Mouse (Mus musculus) midbrain, embryonic 11.5 days (tissue): ENCODE measurements at regions not wholly inside any gene's neighbourhood (a gene's known extent, or its start where the extent isn't known, plus 50 kb on each side); places are given as distances from the start of the nearest gene placed in this dataset.

Experiments used
- ATAC-seq: fragments of 200-750 bp; cut with Nextera tagmentation; 2 replicates; pipeline ENCODE4 v1.8.0; 2017; ENCODE audit warnings: moderate TSS enrichment, moderate library complexity; ENCODE audit not compliant: low FRiP score
- DNase-seq: peaks from one replicate; pipeline ENCODE4 v3.0.0; 2015; ENCODE audit warnings: low spot score; ENCODE audit errors: missing footprints
- H3K27ac ChIP-seq: fragments of 300-500 bp; sonication (generic); 2 replicates; pipeline ENCODE4 v1.5.1; 2014; ENCODE audit warnings: low read depth, low read length
- H3K27me3 ChIP-seq: fragments of 300-500 bp; sonication (generic); 2 replicates; pipeline ENCODE4 v1.6.1; 2014; ENCODE audit warnings: mild to moderate bottlenecking, low read length, moderate library complexity, mixed read lengths; ENCODE audit not compliant: control insufficient read depth, insufficient read depth
- H3K36me3 ChIP-seq: fragments of 300-500 bp; sonication (generic); 2 replicates; pipeline ENCODE4 v1.6.1; 2014; ENCODE audit warnings: mild to moderate bottlenecking, low read length, moderate library complexity, mixed read lengths; ENCODE audit not compliant: control insufficient read depth, insufficient read depth
- H3K4me1 ChIP-seq: fragments of 300-500 bp; sonication (generic); 2 replicates; pipeline ENCODE4 v1.6.1; 2014; ENCODE audit warnings: low read length; ENCODE audit not compliant: control insufficient read depth, insufficient read depth
- H3K4me2 ChIP-seq: fragments of 300-500 bp; sonication (generic); 2 replicates; pipeline ENCODE4 v1.6.1; 2014; ENCODE audit warnings: mild to moderate bottlenecking, moderate library complexity
- H3K4me3 ChIP-seq: fragments of 300-500 bp; sonication (generic); 2 replicates; pipeline ENCODE4 v1.5.1; 2014; ENCODE audit warnings: low read depth, low read length
- H3K9ac ChIP-seq: fragments of 300-500 bp; sonication (generic); 2 replicates; pipeline ENCODE4 v1.6.1; 2014; ENCODE audit warnings: low read length
- H3K9me3 ChIP-seq: fragments of 300-500 bp; sonication (generic); 2 replicates; pipeline ENCODE4 v1.6.1; 2016; ENCODE audit warnings: low read length; ENCODE audit not compliant: control insufficient read depth
- WGBS: fragments of 180-500 bp; shearing (Covaris S2); extraction: QIAGEN DNeasy Blood & Tissue Kit; methylation state at CpG from one replicate; pipeline ENCODE4 v1.1.7; 2014; 5-methylcytosine and 5-hydroxymethylcytosine counted together

DNA sequence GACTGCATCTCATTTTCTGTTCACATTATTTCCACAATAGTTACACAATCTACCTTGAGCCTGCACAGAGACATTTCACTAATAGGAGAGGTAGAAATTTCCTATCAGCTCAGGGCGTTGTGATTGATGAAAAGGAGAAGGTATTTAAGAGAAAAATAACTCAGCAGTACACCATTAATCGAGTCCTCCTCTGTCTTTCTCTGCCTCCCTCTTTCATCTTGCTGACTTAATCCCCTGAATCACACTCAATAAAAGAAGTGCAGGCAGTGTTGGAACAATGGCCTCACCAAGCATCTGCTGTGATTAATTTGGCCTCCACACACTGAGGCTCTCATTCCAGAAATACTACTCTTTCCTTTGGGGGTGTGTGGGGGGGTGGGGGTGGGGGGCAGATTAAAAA, 133.9 kb upstream of the Eci2 start:
- H3K9me3 ChIP-seq, result no peaks in the 10 kb centered on the region
- DNase-seq (peak; percentile 87), ATAC-seq (peak; percentile 67; the same call in 1 of the 2 replicates)
- no peaks in the 10 kb centered on the region for H3K36me3 ChIP-seq
- H3K27me3 ChIP-seq, result no peaks in the 10 kb centered on the region
- H3K27ac ChIP-seq, result peak overlapping the region; percentile 20; the same call in 1 of the 2 replicates
- no peak overlapping the region for H3K4me2 ChIP-seq
- H3K9ac ChIP-seq, result no peak overlapping the region
- peaks cover 5% of the 10 kb centered on the region; the same call in 1 of the 2 replicates for H3K4me1 ChIP-seq
- WGBS, result 0% methylated on average over 2 of the region's 2 CpGs
- H3K4me3 ChIP-seq, result no peak overlapping the region

DNA sequence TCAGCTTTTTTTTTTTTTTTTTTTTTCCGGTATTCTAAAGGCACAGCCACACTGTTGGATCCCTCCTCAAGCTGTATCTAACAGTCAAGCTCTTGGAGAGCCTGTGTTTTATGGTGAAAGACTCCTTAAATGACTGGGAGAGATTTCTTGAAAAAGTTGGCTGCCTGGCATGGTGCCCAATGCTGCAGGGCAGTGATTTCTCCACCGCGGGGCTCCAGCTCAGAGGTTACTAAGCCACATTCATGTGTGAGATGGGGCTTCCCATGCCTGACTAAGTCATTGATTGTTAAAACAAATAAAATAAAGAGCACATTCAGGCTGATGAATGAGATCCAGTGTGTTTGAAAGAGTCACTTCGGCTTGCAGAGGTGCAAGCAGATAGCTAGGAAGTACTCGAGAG, 139.2 kb upstream of the Eci2 start:
- no peak overlapping the region for H3K4me2 ChIP-seq
- H3K36me3 ChIP-seq, result no peaks in the 10 kb centered on the region
- no peak overlapping the region for H3K4me3 ChIP-seq
- no peaks in the 10 kb centered on the region for H3K9me3 ChIP-seq
- H3K27me3 ChIP-seq, result no peaks in the 10 kb centered on the region
- ATAC-seq, result no peak
- H3K4me1 ChIP-seq, result no peaks in the 10 kb centered on the region
- no peak overlapping the region for H3K27ac ChIP-seq
- WGBS, result 63% methylated on average over 5 of the region's 5 CpGs
- no peak overlapping the region for H3K9ac ChIP-seq
- DNase-seq, result no peak

DNA sequence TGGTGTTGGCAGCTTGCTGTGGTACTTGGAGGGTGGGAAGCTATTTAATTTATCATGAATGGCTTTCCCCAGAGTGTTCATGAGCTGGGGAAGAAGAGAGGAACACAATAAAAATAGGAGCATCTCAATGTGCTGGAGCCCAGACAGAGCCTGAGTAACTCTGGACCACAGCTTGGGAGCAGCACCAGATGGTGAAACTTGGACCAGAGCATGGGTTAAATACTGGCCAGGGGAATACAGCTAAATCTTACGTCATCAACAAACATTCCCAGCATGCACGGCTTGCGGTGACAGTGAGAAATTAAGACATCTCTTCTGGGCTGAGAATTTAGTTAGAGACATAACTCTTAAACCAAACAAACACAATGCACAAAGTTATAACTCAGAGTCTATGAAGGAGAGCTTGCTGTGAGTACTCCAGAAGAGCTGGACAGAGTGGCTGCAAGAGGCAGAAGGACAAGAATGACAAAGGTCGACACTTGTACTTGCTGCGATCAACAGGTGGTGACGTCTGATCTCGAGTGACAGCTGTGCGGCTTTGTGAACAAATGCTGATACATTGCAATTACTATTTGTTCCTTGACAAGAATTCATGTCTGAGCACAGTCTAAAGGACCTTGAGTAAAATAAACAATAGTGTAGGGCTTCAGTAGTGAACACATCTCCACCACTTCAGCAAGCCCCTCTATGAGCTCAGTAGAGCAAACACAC, 140.1 kb upstream of the Eci2 start:
- Histone ChIP-seq H3K9ac (no peak overlapping the region), H3K4me2 (no peak overlapping the region), H3K27me3 (no peaks in the 10 kb centered on the region), H3K9me3 (no peaks in the 10 kb centered on the region), H3K4me3 (no peak overlapping the region), H3K36me3 (no peaks in the 10 kb centered on the region), H3K27ac (no peak overlapping the region), H3K4me1 (no peaks in the 10 kb centered on the region)
- DNase-seq (no peak), ATAC-seq (no peak)
- WGBS, result 86% methylated on average over 8 of the region's 8 CpGs

DNA sequence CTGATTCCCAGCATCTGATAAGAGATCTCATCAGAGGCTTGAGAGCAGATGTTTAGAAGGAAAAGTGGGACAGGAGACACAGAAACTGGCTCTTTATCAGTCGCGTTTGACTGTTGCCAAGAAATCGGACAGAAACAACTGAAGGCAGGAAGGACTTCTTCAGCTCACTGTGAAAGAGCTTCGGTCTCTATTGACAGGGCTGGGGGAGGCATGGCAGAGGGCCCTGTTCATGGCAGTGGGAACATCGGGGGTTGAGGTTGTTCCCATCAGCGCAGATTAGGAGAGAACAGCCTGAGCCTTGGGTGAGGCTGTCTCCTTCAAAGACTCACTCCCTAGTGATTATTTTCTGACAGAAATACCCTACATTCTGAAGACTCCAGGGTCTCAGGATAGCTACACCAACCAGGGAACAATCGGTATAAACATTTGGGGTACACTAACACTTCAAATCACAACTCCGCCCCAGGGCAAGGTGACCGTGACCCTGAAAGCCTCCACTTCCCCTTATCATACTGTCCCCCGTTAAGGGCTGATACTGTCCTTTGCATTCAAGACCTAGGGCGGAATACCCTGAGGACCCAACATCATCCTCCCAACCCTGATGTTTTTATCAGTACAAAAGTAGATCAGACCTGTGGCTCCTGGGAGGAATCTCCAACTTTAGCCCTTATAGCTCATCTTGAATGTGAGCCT, 144.8 kb upstream of the Eci2 start:
- DNase-seq (no peak), ATAC-seq (no peak)
- Histone ChIP-seq H3K9me3 (no peaks in the 10 kb centered on the region), H3K27ac (no peak overlapping the region), H3K4me1 (no peaks in the 10 kb centered on the region), H3K27me3 (no peaks in the 10 kb centered on the region), H3K4me3 (no peak overlapping the region), H3K4me2 (no peak overlapping the region), H3K36me3 (no peaks in the 10 kb centered on the region), H3K9ac (no peak overlapping the region)
- 91% methylated on average over 11 of the region's 11 CpGs for WGBS

DNA sequence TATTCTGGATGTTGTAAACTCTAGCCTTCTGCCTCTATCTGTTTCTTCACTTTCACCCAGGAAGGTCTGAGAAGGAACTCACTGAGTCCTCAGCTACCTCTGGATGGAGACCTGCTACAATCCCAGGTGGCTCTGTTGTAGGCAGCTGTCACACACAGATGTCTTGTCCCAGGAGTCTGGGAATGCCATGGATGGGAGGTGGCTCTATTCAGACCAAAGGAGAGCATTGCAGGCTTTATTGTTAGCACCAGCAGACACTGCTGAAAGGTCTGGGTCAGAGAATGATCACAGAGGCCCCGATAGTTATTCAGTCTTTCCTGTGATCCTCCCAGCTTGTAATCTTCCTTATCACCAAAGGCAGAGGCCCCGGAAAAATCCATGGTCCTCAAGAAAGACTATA, 146.6 kb upstream of the Eci2 start:
- Histone ChIP-seq H3K4me1 (no peaks in the 10 kb centered on the region), H3K9ac (no peak overlapping the region), H3K4me2 (no peak overlapping the region), H3K9me3 (no peaks in the 10 kb centered on the region), H3K4me3 (no peak overlapping the region), H3K27ac (no peak overlapping the region), H3K36me3 (no peaks in the 10 kb centered on the region), H3K27me3 (no peaks in the 10 kb centered on the region)
- ATAC-seq (no peak), DNase-seq (no peak)
- WGBS, result 18% methylated on average over 2 of the region's 2 CpGs

DNA sequence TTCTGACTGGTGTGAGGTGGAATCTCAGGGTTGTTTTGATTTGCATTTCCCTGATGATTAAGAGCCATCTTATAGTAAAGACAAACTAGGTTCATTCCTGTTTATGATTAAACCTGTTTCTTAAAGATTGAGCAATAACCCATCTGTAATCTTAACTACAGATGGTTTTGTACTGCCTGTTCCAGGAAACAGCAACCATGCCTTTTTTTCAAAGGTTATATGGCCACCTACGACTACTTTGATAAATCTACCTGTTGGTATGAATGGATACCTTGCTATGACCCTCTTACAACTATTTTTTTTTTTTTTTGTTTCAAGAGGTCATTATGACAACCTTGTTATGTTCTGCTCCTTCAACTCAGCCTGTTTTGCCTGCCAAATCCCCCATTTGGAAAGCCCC, 148.7 kb upstream of the Eci2 start:
- Histone ChIP-seq H3K4me1 (no peaks in the 10 kb centered on the region), H3K4me3 (no peak overlapping the region), H3K9me3 (no peaks in the 10 kb centered on the region), H3K36me3 (no peaks in the 10 kb centered on the region), H3K27ac (no peak overlapping the region), H3K27me3 (no peaks in the 10 kb centered on the region), H3K4me2 (no peak overlapping the region), H3K9ac (no peak overlapping the region)
- DNase-seq (no peak), ATAC-seq (no peak)
- WGBS, result 90% methylated on average over 1 of the region's 1 CpGs

DNA sequence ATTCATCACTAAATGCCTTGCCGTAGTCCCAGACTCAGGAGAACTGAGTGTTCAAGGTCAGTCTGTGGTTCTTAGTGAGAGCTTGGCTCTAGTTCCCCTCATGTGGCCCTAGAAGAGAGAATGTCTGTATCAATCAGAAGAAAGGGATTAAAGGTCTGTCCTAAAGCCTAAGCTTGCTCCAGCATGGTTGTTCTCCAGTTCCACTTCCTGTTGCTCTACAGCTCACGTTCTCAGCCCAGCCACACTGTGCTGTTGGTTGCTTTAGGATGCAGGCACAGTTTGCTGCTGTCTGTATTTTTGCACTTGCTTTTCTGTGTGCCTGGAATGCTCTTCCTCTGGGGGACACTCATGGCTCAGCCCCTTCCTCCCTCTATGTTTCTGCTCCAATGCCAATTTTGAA, 150.4 kb upstream of the Eci2 start:
- H3K9ac ChIP-seq, result no peak overlapping the region
- 70% methylated on average over 2 of the region's 2 CpGs for WGBS
- H3K27me3 ChIP-seq, result no peaks in the 10 kb centered on the region
- no peaks in the 10 kb centered on the region for H3K36me3 ChIP-seq
- H3K4me3 ChIP-seq, result no peak overlapping the region
- ATAC-seq (no peak), DNase-seq (no peak)
- H3K27ac ChIP-seq, result no peak overlapping the region
- H3K4me2 ChIP-seq, result no peak overlapping the region
- no peaks in the 10 kb centered on the region for H3K9me3 ChIP-seq
- no peaks in the 10 kb centered on the region for H3K4me1 ChIP-seq

DNA sequence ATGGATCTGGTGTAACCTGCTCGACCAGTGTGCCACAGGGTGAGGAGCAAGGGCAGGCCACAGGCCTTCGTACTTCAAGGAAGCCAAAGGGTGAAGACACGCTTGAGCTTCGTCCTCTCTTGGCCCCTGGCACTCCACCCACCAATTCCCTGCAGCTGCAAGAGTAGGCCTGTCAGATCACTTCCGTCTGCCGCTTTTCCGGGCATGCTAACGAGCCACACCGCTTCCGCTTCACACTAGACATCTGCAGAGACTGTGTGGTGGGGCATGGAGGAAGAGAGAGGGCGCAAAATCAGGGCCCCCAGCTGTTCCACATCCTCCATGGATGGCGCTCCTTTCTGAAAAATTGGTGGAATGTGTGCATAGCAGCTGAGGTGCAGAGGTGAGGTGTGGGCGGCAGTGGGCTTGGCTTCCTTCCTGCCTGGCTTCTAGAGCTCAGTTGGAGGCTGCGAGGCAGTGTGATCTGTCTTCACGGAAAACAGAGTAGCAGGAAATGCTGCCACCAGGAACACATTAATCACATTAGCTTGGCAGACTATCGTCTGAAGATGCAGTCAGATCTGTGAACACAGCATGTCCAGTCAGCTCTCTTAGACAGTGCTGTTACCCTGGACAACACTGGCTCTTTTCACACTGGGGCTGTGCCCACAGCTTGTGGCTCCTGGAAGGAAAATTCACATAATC, 162.3 kb upstream of the Eci2 start:
- Histone ChIP-seq H3K27me3 (no peaks in the 10 kb centered on the region), H3K27ac (no peak overlapping the region), H3K9ac (no peak overlapping the region)

DNA sequence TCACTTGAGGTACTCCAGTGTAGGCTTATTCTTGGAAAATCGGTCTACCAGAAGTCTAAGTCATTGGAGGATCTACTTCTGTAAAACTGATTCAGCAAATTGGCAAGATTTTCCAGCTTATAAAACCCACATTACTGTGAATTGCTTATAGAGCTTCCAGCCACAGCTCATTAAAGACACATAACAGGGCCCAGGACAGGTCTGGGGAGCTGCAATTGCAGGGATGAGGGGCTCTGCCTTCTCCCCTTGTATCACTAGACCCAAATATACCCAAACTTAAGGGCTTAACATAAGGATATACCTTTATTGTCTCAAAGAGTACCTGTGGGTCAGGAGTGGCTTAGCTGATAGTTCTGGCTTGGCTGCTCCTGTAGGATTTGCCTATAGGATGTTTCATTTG, 175.2 kb upstream of the Eci2 start:
- 79% methylated on average over 1 of the region's 1 CpGs for WGBS
- no peak for DNase-seq
- no peak overlapping the region for H3K9ac ChIP-seq
- H3K36me3 ChIP-seq, result no peaks in the 10 kb centered on the region
- no peak overlapping the region for H3K4me3 ChIP-seq
- no peak for ATAC-seq
- no peak overlapping the region for H3K27ac ChIP-seq
- no peaks in the 10 kb centered on the region for H3K9me3 ChIP-seq
- H3K4me1 ChIP-seq, result no peaks in the 10 kb centered on the region
- no peaks in the 10 kb centered on the region for H3K27me3 ChIP-seq
- no peak overlapping the region for H3K4me2 ChIP-seq

More for the DNA sequence above, 162.3 kb upstream of the Eci2 start:
- H3K9me3 ChIP-seq, result no peaks in the 10 kb centered on the region
- H3K4me2 ChIP-seq, result no peak overlapping the region
- WGBS, result 61% methylated on average over 16 of the region's 16 CpGs
- H3K4me3 ChIP-seq, result no peak overlapping the region
- ATAC-seq, result no peak
- no peaks in the 10 kb centered on the region for H3K36me3 ChIP-seq
- DNase-seq, result peak; percentile 87
- no peaks in the 10 kb centered on the region for H3K4me1 ChIP-seq
